ENCODE assay signal across 8 mouse cellular contexts in the genomic region with DNA sequence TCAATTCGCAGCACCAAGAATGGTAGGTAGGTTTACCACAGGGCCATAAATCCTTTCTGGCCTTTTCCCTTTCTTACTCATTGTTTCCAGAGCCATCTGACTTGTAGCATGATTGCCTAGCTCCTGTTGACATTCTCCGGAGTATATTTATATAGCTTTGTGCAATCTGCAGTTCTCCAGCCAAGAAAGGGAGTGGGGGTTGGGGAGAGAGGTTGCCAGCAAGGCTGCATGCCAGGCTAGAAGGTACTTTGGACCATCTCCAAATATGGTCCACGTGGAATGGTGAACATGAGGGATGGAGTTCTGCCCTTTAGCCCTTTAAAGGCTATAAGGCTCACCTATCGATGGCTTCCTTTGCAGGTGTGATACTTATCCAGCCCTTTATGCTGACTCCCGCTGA. TPM values are rescaled to one million over a fixed set of nuclear protein-coding genes. Genes with fewer than 3 reads are reported as not detected.
DNase-seq lines count a peak whose midpoint lies in the region; TF ChIP-seq lines count a peak whose summit lies in the region.

No protein-coding gene starts in this region.

- H3K27me3 ChIP-seq in cerebellum, adult 2 months (ENCODE audit: control insufficient read depth, insufficient read depth, low read length), result no peaks in the 10 kb centered on the region
- H3K27me3 ChIP-seq in midbrain, embryonic 10.5 days (ENCODE audit: low read depth, poor library complexity, severe bottlenecking), result no peaks in the 10 kb centered on the region

- peak; percentile 96 for DNase-seq in heart, adult 11 months
- no peak for DNase-seq in heart, postnatal 25 days (ENCODE audit: low spot score)
- peak; percentile 76 to 81 for DNase-seq in cerebellum, adult 2 months
- peak; percentile 51 to 66 for DNase-seq in heart, postnatal 36 days
- DNase-seq in lung, postnatal 14 days, result peak; percentile 76
- no peak for DNase-seq in T-cell, adult 2 months (ENCODE audit: low spot score)
- DNase-seq in spleen, postnatal 4 days (ENCODE audit: low spot score in 2 of 2), result no peak
- no peak for DNase-seq in midbrain, embryonic 10.5 days (ENCODE audit: low spot score)

- no peak for TF ChIP-seq POLR2A in cerebellum, adult 2 months (IDR thresholded peaks at IDR 0.05; ENCODE audit: borderline replicate concordance, insufficient read depth, low read length)

- no peak overlapping the region for H3K4me3 ChIP-seq in cerebellum, adult 2 months (replicated peaks; ENCODE audit: insufficient read depth, low read depth, low read length)
- no peak overlapping the region for H3K4me3 ChIP-seq in midbrain, embryonic 10.5 days

- intact Hi-C loops in heart, postnatal 25 days (cut with DNase I), result loop anchor here (5.0 kb wide), 1 partner anchor 39 kb away; no protein-coding TSS in a partner anchor
- intact Hi-C loops in heart, postnatal 36 days (cut with DNase I), result loop anchor here (5.0 kb wide), 1 partner anchor 46 kb away; no protein-coding TSS in a partner anchor

- H3K9me3 ChIP-seq in midbrain, embryonic 10.5 days (replicated peaks), result no peaks in the 10 kb centered on the region

- peaks cover 70% of the 10 kb centered on the region for H3K4me1 ChIP-seq in cerebellum, adult 2 months (ENCODE audit: control insufficient read depth, insufficient read depth, low read length)
- H3K4me1 ChIP-seq in midbrain, embryonic 10.5 days, result peaks cover 22% of the 10 kb centered on the region

- no peak for TF ChIP-seq CTCF in cerebellum, adult 2 months (IDR thresholded peaks at IDR 0.05; ENCODE audit: borderline replicate concordance, insufficient read depth, low read depth, low read length)

- no peaks in the 10 kb centered on the region for H3K36me3 ChIP-seq in midbrain, embryonic 10.5 days

- H3K27ac ChIP-seq in cerebellum, adult 2 months (ENCODE audit: insufficient read depth, low read length), result peak overlapping the region; percentile 8
- no peak overlapping the region for H3K27ac ChIP-seq in midbrain, embryonic 10.5 days (replicated peaks)

- WGBS in cerebellum, adult 2 months, result 37% methylated on average over 5 of the region's 5 CpGs
- WGBS in midbrain, embryonic 10.5 days, result 93% methylated on average over 5 of the region's 5 CpGs

RNA-seq across cellular contexts. Expression of gene Mical2, which starts 45.2 kb away (rescaled TPM):
- 100 to 1,000 TPM in 1 of 2 experiments, 10 to 100 TPM in 1; 93.4 to 103 TPM for total RNA-seq in heart, postnatal 25 days (2021)
- polyA plus RNA-seq in cerebellum, adult 2 months (2012; rRNA removed), result 173 and 203 TPM in 2 replicates
- 100 to 1,000 TPM in 1 of 2 experiments, 10 to 100 TPM in 1; 80.8 to 101 TPM for total RNA-seq in heart, postnatal 36 days (2021)
- 0.78 and 1.3 TPM in 2 replicates for polyA plus RNA-seq in midbrain, embryonic 10.5 days (2016; fragmentation: Nextera tagmentation; extraction: Ambion mirVana)

Comparison
In these comparisons a context has a peak if more than half of its experiments do, and no peak if none do; other contexts are left out.
1. DNase-seq: peak in heart, adult 11 months (single experiment), cerebellum, adult 2 months (2 of 2), heart, postnatal 36 days (2 of 2) and lung, postnatal 14 days (single experiment); none in heart, postnatal 25 days (single experiment), T-cell, adult 2 months (single experiment), spleen, postnatal 4 days (0 of 2) and midbrain, embryonic 10.5 days (single experiment).